Mouse (Mus musculus) forebrain, embryonic 13.5 days (tissue): Measurements from ENCODE around the gene Xrcc6. TPM values are rescaled to one million over a fixed set of nuclear protein-coding genes. Genes with fewer than 3 reads are reported as not detected.

ENCODE experiments used
- ATAC-seq: fragments of 200-750 bp; cut with Nextera tagmentation; 2 replicates; pipeline ENCODE4 v1.8.0; 2017
- H3K27ac ChIP-seq: fragments of 300-500 bp; sonication (generic); 2 replicates; pipeline ENCODE4 v1.5.1; 2015; ENCODE audit warnings: inconsistent platforms, mild to moderate bottlenecking, moderate library complexity
- H3K27me3 ChIP-seq: fragments of 300-500 bp; sonication (generic); 2 replicates; pipeline ENCODE4 v1.6.1; 2015; ENCODE audit warnings: mild to moderate bottlenecking, inconsistent platforms
- H3K36me3 ChIP-seq: fragments of 300-500 bp; sonication (generic); 2 replicates; pipeline ENCODE4 v1.6.1; 2015; ENCODE audit warnings: mild to moderate bottlenecking, inconsistent platforms; ENCODE audit not compliant: poor library complexity, severe bottlenecking
- H3K4me1 ChIP-seq: fragments of 300-500 bp; sonication (generic); 2 replicates; pipeline ENCODE4 v1.6.1; 2015; ENCODE audit warnings: inconsistent platforms
- H3K4me2 ChIP-seq: fragments of 300-500 bp; sonication (generic); 2 replicates; pipeline ENCODE4 v1.6.1; 2015; ENCODE audit warnings: inconsistent platforms, mild to moderate bottlenecking, moderate library complexity
- H3K4me3 ChIP-seq: fragments of 300-500 bp; sonication (generic); 2 replicates; pipeline ENCODE4 v1.5.1; 2015; ENCODE audit warnings: mild to moderate bottlenecking, inconsistent platforms
- H3K9ac ChIP-seq: fragments of 300-500 bp; sonication (generic); 2 replicates; pipeline ENCODE4 v1.6.1; 2015; ENCODE audit warnings: mild to moderate bottlenecking, inconsistent platforms
- H3K9me3 ChIP-seq: fragments of 300-500 bp; sonication (generic); replicated peaks from 2 replicates; pipeline ENCODE4 v1.6.1; 2016; ENCODE audit warnings: inconsistent platforms
- WGBS: fragments of 180-500 bp; shearing (Covaris S2); methylation state at CpG from one replicate; pipeline ENCODE4 v1.1.7; 2015; 5-methylcytosine and 5-hydroxymethylcytosine counted together
- polyA plus RNA-seq: library from polyadenylated mRNA; unstranded; fragments of >200 nt; fragmentation: Nextera tagmentation; extraction: Ambion mirVana; gene quantifications from 2 replicates; pipeline ENCODE4 v1.2.1, GENCODE M21; 2015

Xrcc6 gene
- polyA plus RNA-seq, 1 experiment from 2014 or later: 59.9 TPM

DNA sequence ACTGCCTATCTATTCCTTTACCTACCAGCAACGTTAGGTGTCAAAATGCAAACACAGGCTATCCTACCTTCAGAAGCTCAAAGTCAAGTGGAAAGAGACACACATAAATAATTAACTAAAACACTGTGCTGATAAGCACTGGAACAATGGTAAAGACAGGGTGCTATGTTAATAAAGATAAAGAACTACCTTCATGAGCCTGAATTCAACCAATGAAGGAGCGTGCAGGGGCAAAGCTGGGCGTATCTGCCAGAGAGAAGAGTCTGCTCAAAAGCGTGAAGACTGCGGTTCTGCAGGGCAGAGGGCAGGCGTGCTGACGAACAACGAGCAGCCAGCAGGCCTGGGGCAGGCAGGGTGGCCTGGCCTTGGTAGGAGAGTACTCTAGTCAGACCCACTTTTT lies 16.6 kb downstream of the Xrcc6 start:
- ATAC-seq: no peak
- H3K27me3 ChIP-seq: no peaks in the 10 kb centered on the region
- no peak overlapping the region for H3K27ac ChIP-seq
- WGBS: 91% methylated on average over 8 of the region's 8 CpGs
- H3K36me3 ChIP-seq: peaks cover 44% of the 10 kb centered on the region
- H3K4me3 ChIP-seq: no peak overlapping the region
- no peaks in the 10 kb centered on the region for H3K9me3 ChIP-seq
- no peak overlapping the region for H3K4me2 ChIP-seq
- H3K4me1 ChIP-seq: no peaks in the 10 kb centered on the region
- H3K9ac ChIP-seq: no peak overlapping the region

DNA sequence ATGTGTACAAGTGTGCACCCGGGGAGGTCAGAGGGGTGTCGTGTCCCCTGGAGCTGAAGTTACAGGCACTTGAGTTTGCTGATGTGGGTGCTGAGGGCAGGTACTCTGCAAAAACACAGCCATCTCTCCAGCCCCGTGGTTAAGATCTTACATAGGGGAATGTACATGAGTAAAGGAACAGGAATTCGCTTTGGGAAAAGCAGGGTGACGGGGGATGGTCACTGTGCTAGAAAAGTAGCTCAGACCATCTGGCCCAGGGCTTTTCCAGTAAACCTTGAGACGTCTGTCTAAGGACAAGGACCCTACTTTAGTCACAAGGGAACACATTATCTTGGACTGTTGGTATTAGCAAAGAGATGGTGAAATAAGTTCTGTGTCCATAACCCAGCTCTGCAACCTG lies 24.3 kb downstream of the Xrcc6 start:
- no peaks in the 10 kb centered on the region for H3K27me3 ChIP-seq
- peaks cover 22% of the 10 kb centered on the region for H3K4me1 ChIP-seq
- H3K27ac ChIP-seq: no peak overlapping the region
- 90% methylated on average over 6 of the region's 6 CpGs for WGBS
- no peaks in the 10 kb centered on the region for H3K9me3 ChIP-seq
- no peak overlapping the region for H3K4me2 ChIP-seq
- ATAC-seq: no peak
- H3K36me3 ChIP-seq: 0 out of 2 replicates have a peak, but pooled peaks cover 8% of the 10 kb centered on the region
- no peak overlapping the region for H3K9ac ChIP-seq
- no peak overlapping the region for H3K4me3 ChIP-seq

DNA sequence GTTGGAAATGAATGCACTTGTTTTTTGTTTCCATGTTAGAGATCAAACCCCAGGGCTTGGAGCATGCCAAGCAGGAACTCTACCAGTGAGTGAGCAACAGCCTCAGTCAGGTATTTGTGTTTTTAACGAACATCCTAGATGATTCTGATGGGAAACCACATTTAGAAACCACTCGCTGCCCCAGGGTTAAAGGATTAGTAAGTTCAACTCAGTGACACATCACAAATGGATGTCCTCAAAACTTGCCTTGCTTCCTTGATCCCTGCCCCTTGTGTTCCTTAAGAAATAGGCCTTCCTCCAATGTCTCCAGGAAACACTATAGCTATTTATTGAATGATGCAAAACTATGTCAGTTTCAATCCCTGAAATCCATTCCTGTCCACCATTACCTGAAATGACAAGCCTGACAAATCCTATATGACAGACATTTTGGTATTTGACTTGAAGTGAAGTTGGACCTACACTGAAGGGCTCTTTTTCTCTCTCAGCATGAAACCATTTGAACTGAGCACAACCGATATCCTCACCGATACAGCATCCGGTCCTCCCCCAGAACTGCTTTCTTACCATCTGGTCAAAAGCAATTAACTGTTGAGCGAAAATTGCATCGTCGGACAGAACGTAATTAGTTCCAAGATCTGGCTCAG lies 27.2 kb downstream of the Xrcc6 start:
- H3K4me3 ChIP-seq: peak overlapping the region; percentile 89
- WGBS: 14% methylated on average over 9 of the region's 9 CpGs
- H3K4me2 ChIP-seq: peak overlapping the region; percentile 97
- H3K4me1 ChIP-seq: peaks cover 29% of the 10 kb centered on the region
- no peak for ATAC-seq
- peaks cover 13% of the 10 kb centered on the region for H3K36me3 ChIP-seq
- no peaks in the 10 kb centered on the region for H3K9me3 ChIP-seq
- H3K9ac ChIP-seq: peak overlapping the region; percentile 92
- no peaks in the 10 kb centered on the region for H3K27me3 ChIP-seq
- 0 out of 2 replicates have a peak overlapping the region, but pooled peaks have one; percentile 77 for H3K27ac ChIP-seq

DNA sequence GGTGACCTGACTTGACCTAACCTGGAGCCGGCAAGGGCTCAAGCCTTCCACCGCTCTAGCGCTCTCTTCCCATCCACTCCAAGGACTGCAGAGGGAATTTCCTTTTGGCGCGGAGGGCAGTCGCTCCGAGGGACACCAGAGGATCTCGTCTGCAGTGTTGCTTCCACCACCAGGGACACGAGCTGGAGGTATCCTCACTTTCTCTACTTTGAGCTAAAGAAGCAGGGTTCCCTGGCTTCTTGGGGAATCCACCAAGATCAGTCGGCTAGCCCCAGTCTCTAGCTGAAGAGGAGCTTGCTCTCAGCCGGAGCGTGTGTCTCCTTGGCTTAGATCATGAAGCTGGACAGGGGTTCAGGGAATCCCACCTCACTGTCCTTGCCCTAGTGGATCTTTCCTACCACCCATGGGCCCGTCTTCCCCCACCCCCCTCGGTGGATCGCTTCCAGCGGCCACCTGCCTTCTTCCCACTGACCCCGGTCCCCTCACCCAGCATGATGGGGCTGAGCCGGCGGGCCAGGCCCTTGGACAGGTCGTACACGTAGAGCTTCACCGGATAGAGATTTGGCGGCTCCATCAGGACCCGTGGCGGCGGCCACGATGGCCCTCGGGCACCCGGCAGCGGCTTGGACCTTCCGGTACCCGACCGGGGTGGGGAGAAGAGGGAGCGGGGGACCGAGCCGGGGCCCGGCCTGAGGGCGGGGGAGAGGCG lies 27.9 kb downstream of the Xrcc6 start:
- H3K9me3 ChIP-seq: no peaks in the 10 kb centered on the region
- peak overlapping the region; percentile 89 for H3K4me3 ChIP-seq
- peak overlapping the region; percentile 77 for H3K27ac ChIP-seq
- peaks cover 19% of the 10 kb centered on the region for H3K36me3 ChIP-seq
- H3K4me2 ChIP-seq: peak overlapping the region; percentile 97
- WGBS: under 1% methylated on average over 39 of the region's 39 CpGs
- H3K9ac ChIP-seq: peak overlapping the region; percentile 92
- H3K27me3 ChIP-seq: no peaks in the 10 kb centered on the region
- ATAC-seq: peak; percentile 42; the same call in 1 of the 2 replicates
- peaks cover 29% of the 10 kb centered on the region for H3K4me1 ChIP-seq

DNA sequence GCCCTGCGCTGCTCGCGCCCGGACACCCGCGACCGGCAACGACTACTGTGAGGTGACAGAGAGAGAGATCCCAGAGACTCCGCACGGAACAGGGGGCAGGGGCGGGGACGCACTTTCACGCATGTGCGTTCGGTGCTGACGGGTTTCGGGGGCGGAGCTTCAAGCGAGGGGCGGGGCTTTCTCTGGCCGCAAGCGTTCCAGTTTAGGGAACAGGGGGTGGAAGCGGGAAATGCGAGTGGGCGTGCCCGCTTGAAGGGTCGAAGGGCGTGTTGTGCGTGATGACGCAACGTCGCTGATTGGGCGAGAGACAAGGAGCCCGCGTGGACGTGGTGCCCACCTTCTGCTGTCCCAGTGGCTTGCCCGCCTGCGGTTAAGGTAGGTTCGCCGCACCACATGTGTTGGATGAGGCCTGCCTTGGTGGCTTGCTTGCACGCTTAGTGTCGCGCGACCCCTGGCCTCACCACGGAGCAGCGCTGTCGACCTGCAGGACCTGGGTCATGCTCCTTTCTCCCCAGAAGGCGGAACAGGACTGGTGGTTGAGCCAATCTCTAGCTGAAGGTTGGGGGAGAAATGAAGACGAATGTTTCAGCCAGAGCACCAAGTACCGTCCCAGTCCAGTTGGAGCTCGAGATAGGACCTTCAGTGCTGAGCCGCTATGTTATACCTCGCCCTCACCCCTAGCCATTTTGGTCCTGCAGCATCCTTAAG lies 28.6 kb downstream of the Xrcc6 start:
- WGBS: 0% methylated on average over 53 of the region's 53 CpGs
- no peaks in the 10 kb centered on the region for H3K27me3 ChIP-seq
- peak; percentile 97 for ATAC-seq

DNA sequence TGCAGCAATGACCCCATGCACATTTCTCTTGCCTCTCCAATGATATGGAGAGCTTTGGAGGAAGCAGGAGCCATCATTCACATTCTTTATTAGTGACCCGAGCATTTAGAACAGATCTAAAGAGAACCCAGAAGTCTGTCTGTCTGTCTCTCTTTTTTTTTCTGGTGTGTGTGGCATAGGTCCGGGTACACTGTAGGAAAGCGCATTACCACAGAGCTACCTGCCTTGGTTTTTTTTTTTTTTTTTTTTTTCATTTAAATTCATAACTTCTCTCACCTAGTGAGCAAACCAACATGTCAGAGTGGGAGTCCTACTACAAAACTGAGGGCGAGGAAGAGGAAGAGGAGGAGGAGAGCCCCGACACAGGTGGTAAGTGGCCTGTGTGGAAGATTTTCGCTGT lies 29.2 kb downstream of the Xrcc6 start:
- peaks cover 29% of the 10 kb centered on the region for H3K4me1 ChIP-seq
- peaks cover 24% of the 10 kb centered on the region for H3K36me3 ChIP-seq
- WGBS: 16% methylated on average over 6 of the region's 6 CpGs
- peak overlapping the region; percentile 64 for H3K27ac ChIP-seq
- peak overlapping the region; percentile 97 for H3K4me2 ChIP-seq
- no peaks in the 10 kb centered on the region for H3K9me3 ChIP-seq
- H3K9ac ChIP-seq: peak overlapping the region; percentile 92
- ATAC-seq: no peak
- H3K27me3 ChIP-seq: no peaks in the 10 kb centered on the region
- H3K4me3 ChIP-seq: peak overlapping the region; percentile 89

More for the DNA sequence above, 28.6 kb downstream of the Xrcc6 start:
- Histone ChIP-seq H3K36me3 (peaks cover 19% of the 10 kb centered on the region), H3K4me2 (peak overlapping the region; percentile 97), H3K9ac (peak overlapping the region; percentile 92), H3K4me3 (peak overlapping the region; percentile 89), H3K4me1 (peaks cover 29% of the 10 kb centered on the region), H3K9me3 (no peaks in the 10 kb centered on the region), H3K27ac (peak overlapping the region; percentile 77)

DNA sequence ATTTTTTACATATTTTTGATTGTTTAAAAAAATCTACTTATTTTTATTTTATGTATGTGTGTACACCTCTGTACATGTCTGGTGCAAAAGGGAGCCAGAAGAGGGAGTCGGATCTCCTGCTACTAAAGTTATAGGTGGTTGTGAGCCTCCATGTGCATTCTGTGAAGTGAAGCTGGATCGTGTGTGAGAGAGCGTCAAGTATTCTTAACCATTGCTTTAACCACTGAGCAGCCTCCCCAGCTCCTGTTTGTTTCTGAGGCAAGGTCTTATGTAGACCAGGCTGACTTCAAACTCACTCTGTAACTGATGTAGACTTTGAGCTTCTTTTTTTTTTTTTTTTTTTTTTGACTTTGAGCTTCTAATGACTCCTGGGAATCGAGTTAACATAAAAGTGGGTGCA lies 29.8 kb downstream of the Xrcc6 start:
- H3K4me1 ChIP-seq: peaks cover 29% of the 10 kb centered on the region
- no peak for ATAC-seq
- 75% methylated on average over 4 of the region's 4 CpGs for WGBS
- no peak overlapping the region for H3K9ac ChIP-seq
- H3K27ac ChIP-seq: no peak overlapping the region
- no peak overlapping the region for H3K4me3 ChIP-seq
- peaks cover 27% of the 10 kb centered on the region for H3K36me3 ChIP-seq
- H3K4me2 ChIP-seq: peak overlapping the region; percentile 27; the same call in 1 of the 2 replicates
- H3K27me3 ChIP-seq: no peaks in the 10 kb centered on the region
- H3K9me3 ChIP-seq: no peaks in the 10 kb centered on the region

DNA sequence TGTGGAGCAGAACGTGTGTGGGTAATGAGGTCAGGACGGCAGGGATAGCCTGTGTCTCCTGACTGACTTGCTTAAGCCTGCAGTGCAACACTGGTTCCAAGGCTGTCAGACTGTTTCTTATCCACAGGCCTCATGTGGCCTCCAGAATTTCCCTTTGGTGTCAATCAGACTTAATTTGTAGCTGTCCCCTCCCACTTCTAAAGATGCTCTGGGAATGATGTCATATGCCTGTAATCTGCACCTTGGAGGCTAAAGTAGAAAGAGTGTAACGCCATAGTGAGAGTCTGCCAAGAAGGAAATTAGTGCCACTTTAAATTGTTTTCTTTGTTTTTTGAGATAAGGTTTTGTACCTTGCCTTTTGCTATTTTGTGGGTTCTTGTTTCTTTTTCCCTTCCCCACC lies 31.7 kb downstream of the Xrcc6 start:
- no peaks in the 10 kb centered on the region for H3K9me3 ChIP-seq
- H3K4me2 ChIP-seq: no peak overlapping the region
- H3K9ac ChIP-seq: no peak overlapping the region
- H3K27me3 ChIP-seq: no peaks in the 10 kb centered on the region
- peaks cover 24% of the 10 kb centered on the region for H3K4me1 ChIP-seq
- 71% methylated on average over 3 of the region's 3 CpGs for WGBS
- H3K4me3 ChIP-seq: no peak overlapping the region
- ATAC-seq: no peak
- H3K27ac ChIP-seq: no peak overlapping the region
- H3K36me3 ChIP-seq: peaks cover 45% of the 10 kb centered on the region

DNA sequence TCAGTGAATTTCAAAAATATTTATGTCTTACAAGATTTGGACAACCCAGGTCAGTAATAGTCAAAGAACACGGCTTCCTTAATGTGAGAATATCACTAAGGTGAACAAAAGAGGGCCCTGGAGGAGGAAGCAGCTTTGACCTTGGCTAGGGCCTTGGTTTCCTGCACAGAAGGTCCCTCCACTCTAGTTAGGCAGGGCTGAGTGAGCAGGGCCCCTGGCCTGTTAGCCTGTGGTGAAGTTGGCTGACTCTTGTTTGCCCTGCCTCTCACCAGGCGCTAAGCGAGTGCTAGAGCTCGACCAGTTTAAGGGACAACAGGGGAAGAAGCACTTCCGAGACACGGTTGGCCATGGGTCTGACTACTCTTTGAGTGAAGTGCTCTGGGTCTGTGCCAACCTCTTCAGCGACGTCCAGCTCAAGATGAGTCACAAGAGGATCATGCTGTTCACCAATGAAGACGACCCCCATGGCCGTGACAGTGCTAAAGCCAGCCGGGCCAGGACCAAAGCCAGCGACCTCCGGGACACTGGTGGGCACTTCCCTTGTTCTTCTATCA lies 35.0 kb downstream of the Xrcc6 start:
- 86% methylated on average over 13 of the region's 13 CpGs for WGBS
- no peak overlapping the region for H3K4me3 ChIP-seq
- peaks cover 77% of the 10 kb centered on the region for H3K36me3 ChIP-seq
- H3K27me3 ChIP-seq: no peaks in the 10 kb centered on the region
- H3K27ac ChIP-seq: no peak overlapping the region
- peaks cover 2% of the 10 kb centered on the region; the same call in 1 of the 2 replicates for H3K4me1 ChIP-seq
- H3K4me2 ChIP-seq: no peak overlapping the region
- H3K9me3 ChIP-seq: no peaks in the 10 kb centered on the region
- no peak overlapping the region for H3K9ac ChIP-seq
- no peak for ATAC-seq

DNA sequence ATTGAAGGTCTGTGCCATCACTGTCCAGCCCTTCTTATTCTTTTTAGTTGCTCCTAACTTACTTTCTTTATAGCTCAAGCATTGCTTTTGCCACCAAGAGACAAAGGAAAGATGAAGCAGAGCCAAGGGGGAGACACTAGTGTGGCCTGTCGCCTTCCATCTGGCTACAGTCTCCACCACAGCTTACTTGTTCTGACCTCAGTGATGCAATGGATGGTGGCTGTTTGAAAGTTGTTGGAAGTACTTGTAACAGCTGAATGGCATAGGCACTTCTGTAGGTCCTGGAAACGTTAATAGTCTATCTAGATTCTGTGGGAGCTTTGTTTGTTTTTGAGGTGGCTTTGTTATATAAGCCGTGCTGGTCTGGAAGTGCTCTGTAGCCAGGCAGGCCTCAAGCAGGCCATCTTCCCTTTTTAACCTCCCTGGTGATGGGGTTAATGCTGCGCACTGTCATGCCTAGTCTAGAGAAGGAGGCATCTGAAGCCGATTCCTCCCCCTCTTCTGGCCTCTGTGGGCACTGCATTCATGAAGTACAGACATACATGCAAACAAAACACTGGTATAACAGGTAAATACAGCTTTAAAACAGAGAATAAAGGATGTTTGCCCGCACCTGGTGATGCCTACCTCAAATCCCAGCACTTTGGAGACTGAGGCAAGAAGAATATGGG lies 36.5 kb downstream of the Xrcc6 start:
- Histone ChIP-seq H3K27me3 (no peaks in the 10 kb centered on the region), H3K4me1 (no peaks in the 10 kb centered on the region), H3K4me3 (no peak overlapping the region), H3K36me3 (peaks cover 88% of the 10 kb centered on the region), H3K27ac (no peak overlapping the region), H3K4me2 (no peak overlapping the region), H3K9me3 (no peaks in the 10 kb centered on the region), H3K9ac (no peak overlapping the region)
- ATAC-seq: no peak
- 89% methylated on average over 6 of the region's 6 CpGs for WGBS

DNA sequence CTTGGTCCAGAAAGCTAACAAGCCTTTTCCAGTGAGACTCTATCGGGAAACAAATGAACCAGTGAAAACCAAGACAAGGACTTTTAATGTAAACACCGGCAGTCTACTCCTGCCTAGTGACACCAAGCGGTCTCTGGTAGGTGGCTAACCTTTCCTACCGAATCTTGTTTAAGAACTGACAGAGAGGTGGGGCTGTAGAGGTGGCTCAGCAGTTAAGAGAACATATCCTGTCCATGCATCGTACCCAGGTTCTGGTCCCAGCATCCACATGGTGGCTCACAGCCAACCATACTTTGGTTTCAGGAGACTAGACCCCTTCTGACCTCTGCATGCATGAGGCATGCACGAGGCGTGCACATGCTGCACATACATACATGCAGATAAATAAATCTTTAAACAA lies 39.6 kb downstream of the Xrcc6 start:
- ATAC-seq: no peak
- no peaks in the 10 kb centered on the region for H3K27me3 ChIP-seq
- H3K36me3 ChIP-seq: peaks cover 98% of the 10 kb centered on the region
- H3K4me3 ChIP-seq: no peak overlapping the region
- no peaks in the 10 kb centered on the region for H3K9me3 ChIP-seq
- WGBS: 96% methylated on average over 7 of the region's 7 CpGs
- H3K4me2 ChIP-seq: no peak overlapping the region
- H3K9ac ChIP-seq: no peak overlapping the region
- no peak overlapping the region for H3K27ac ChIP-seq
- no peaks in the 10 kb centered on the region for H3K4me1 ChIP-seq
